Mouse (Mus musculus) forebrain, postnatal 0 days (tissue): ENCODE results near the gene BC030867. TPM values are rescaled to one million over a fixed set of nuclear protein-coding genes. Genes with fewer than 3 reads are reported as not detected.

Experiments used
- ATAC-seq: fragments of 200-750 bp; cut with Nextera tagmentation; 2 replicates; pipeline ENCODE4 v1.8.0; 2017; ENCODE audit warnings: mild to moderate bottlenecking, moderate library complexity
- DNase-seq: peaks from one replicate; pipeline ENCODE4 v3.0.0-alpha.2; 2015
- H3K27ac ChIP-seq: fragments of 300-500 bp; sonication (generic); 2 replicates; pipeline ENCODE4 v1.5.1; 2014; ENCODE audit warnings: low read depth, mild to moderate bottlenecking, antibody characterized with exemption, low read length, moderate library complexity, mixed read lengths
- H3K27me3 ChIP-seq: fragments of 300-500 bp; sonication (generic); 2 replicates; pipeline ENCODE4 v1.6.1; 2014; ENCODE audit warnings: mild to moderate bottlenecking, low read length, mixed read lengths; ENCODE audit not compliant: insufficient read depth
- H3K36me3 ChIP-seq: fragments of 300-500 bp; sonication (generic); 2 replicates; pipeline ENCODE4 v1.6.1; 2014; ENCODE audit warnings: mild to moderate bottlenecking, moderate library complexity; ENCODE audit not compliant: insufficient read depth
- H3K4me1 ChIP-seq: fragments of 300-500 bp; sonication (generic); 2 replicates; pipeline ENCODE4 v1.6.1; 2014; ENCODE audit warnings: antibody characterized with exemption; ENCODE audit not compliant: insufficient read depth
- H3K4me2 ChIP-seq: fragments of 300-500 bp; sonication (generic); 2 replicates; pipeline ENCODE4 v1.6.1; 2014; ENCODE audit warnings: low read depth, mild to moderate bottlenecking, moderate library complexity
- H3K4me3 ChIP-seq: fragments of 300-500 bp; sonication (generic); 2 replicates; pipeline ENCODE4 v1.5.1; 2014; ENCODE audit warnings: low read depth, low read length, mixed read lengths
- H3K9ac ChIP-seq: fragments of 300-500 bp; sonication (generic); 2 replicates; pipeline ENCODE4 v1.6.1; 2014; ENCODE audit warnings: mild to moderate bottlenecking
- H3K9me3 ChIP-seq: fragments of 300-500 bp; sonication (generic); 2 replicates; pipeline ENCODE4 v1.6.1; 2016; ENCODE audit warnings: low read length
- CTCF ChIP-seq: sonication (generic); IDR thresholded peaks from 2 replicates; pipeline ENCODE4 v1.5.1; 2016; ENCODE audit warnings: antibody characterized with exemption, control low read depth, low read depth
- WGBS: fragments of 180-500 bp; shearing (Covaris S2); extraction: QIAGEN DNeasy Blood & Tissue Kit; methylation state at CpG from one replicate; pipeline ENCODE4 v1.1.7; 2014; 5-methylcytosine and 5-hydroxymethylcytosine counted together
- polyA plus RNA-seq: library from polyadenylated mRNA; unstranded; fragments of >200 nt; fragmentation: Nextera tagmentation; extraction: Ambion mirVana; gene quantifications from 2 replicates; pipeline ENCODE4 v1.2.1, GENCODE M21; 2015
- total RNA-seq: library from RNA; depleted of rRNA; stranded (reverse); fragments of >200 nt; gene quantifications from 2 replicates; pipeline ENCODE4 v1.2.3, GENCODE M21; 2014; rRNA removed

BC030867 gene
- total RNA-seq (0.62 and 1.0 TPM in 2 replicates), polyA plus RNA-seq (1.5 and 1.6 TPM in 2 replicates)

DNA sequence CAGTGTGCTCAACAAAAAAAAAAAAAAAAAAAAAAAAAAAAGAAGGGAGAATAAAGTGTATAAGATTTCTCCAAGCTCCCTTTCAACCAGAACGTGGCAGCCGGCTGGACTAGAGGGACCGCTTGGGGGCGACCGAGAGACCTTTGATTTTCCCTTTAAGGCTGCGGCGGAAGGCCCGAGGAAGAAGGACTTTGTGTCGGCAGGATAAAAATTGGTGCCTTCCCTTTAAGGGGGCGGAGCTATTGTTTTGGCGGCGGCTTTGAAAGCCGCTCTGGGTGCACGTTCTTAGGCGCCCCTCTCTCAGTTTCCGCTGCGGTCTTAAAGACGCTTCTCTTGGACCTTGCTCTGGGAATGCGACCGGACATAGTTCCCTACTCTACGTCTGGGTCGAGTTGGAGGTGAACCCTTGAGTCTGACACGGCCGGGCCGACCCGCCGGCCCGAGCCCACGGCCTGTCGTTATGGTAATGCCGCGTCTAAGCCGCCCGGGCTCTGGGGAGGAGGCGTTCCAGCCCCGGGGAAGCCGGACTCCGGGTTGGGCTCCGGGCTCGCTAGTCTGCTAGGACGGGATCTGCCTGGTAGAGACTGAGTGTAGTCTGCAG, at the start of gene BC030867:
Gene BC030867 (plus strand): TSS at position 253 of the 601 bp plus-strand sequence.
- no peak within 1 kb of the TSS for H3K9ac ChIP-seq
- H3K9me3 ChIP-seq: no peaks in the 10 kb centered on the region
- 2% methylated on average over 41 of the region's 41 CpGs for WGBS
- H3K36me3 ChIP-seq: no peaks in the 10 kb centered on the region
- TF ChIP-seq CTCF: peak; percentile 80
- peak within 1 kb of the TSS; percentile 21; the same call in 1 of the 2 replicates for H3K27ac ChIP-seq
- peak within 1 kb of the TSS; percentile 44 for H3K4me3 ChIP-seq
- H3K27me3 ChIP-seq: no peaks in the 10 kb centered on the region
- peak; percentile 36; the same call in 1 of the 2 replicates for ATAC-seq
- H3K4me1 ChIP-seq: peaks cover 6% of the 10 kb centered on the region; the same call in 1 of the 2 replicates
- peak; percentile 98 for DNase-seq
- H3K4me2 ChIP-seq: peak within 1 kb of the TSS; percentile 92

DNA sequence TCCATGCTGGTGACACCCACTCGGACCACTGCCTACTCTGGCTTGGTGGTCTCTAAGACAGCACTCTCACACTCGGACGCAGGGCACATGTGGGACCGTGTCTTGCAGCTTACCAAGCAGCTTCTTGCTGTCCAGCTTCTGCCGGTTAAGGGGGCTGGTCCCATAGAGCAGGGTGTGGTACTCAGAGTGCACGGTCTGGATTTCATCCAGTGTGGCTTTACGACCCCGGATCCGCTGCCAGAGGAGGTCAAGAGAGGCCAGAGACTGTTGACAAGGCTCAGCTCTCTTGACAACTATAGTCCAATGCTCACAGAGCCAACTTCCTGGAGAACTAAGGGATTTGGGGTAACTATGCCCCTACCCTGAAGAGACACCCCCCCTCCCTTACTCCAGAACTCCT, 48.8 kb upstream of the BC030867 start:
- no peaks in the 10 kb centered on the region for H3K27me3 ChIP-seq
- no peak for TF ChIP-seq CTCF
- H3K4me2 ChIP-seq: no peak overlapping the region
- peaks cover 96% of the 10 kb centered on the region for H3K36me3 ChIP-seq
- ATAC-seq (no peak), DNase-seq (no peak)
- H3K9ac ChIP-seq: no peak overlapping the region
- 89% methylated on average over 9 of the region's 9 CpGs for WGBS
- no peak overlapping the region for H3K27ac ChIP-seq
- no peak overlapping the region for H3K4me3 ChIP-seq
- no peaks in the 10 kb centered on the region for H3K9me3 ChIP-seq
- H3K4me1 ChIP-seq: no peaks in the 10 kb centered on the region

DNA sequence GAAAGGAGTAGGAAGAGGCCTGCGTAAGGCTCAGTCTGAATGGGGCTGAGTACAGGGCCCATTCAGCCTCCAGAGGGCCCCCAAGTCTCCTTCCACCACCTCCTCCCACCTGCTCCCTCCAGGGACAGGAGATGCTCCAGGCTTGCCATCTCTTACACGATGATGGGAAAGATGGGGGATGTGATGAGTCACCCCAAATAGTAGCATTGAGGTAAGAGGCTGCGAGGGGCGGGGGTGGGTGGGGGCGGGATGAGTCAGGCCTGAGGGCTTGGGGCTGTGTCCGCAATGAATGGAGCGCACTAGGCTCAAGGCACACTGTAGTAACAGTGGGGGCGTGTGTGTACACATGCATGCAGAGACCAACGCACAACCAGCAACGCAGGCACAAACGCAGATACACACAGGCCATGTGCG, 47.3 kb upstream of the BC030867 start:
- Histone ChIP-seq H3K9me3 (no peaks in the 10 kb centered on the region), H3K4me3 (no peak overlapping the region), H3K4me1 (no peaks in the 10 kb centered on the region), H3K27me3 (no peaks in the 10 kb centered on the region), H3K27ac (no peak overlapping the region), H3K9ac (no peak overlapping the region), H3K36me3 (peaks cover 96% of the 10 kb centered on the region), H3K4me2 (no peak overlapping the region)
- WGBS: 77% methylated on average over 12 of the region's 12 CpGs
- peak; percentile 66; the same call in 1 of the 2 replicates for ATAC-seq
- no peak for DNase-seq
- peak; percentile 43; the same call in 1 of the 2 replicates for TF ChIP-seq CTCF

DNA sequence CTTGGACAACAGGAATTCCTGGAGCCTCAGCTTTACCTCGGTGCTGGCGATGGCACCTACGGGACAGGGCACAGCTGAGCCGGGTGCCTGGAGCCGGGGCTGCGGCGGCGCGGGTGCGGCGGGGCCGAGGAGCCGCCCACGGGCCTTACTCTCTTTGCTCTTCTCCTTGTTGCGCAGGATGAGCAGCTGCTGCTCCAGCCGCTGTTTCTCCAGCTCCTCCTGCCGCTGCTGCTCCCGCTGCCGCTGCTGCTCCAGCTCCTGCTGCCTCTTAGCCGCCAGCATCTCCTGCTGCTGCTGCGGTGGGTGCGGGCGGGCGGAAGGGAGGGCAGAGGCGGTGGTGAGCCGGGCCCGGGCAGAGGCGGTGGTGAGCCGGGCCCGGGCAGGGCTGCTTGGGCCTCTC, 42.2 kb upstream of the BC030867 start:
- no peak for TF ChIP-seq CTCF
- H3K4me3 ChIP-seq: no peak overlapping the region
- H3K9me3 ChIP-seq: no peaks in the 10 kb centered on the region
- DNase-seq: no peak
- no peak overlapping the region for H3K9ac ChIP-seq
- H3K36me3 ChIP-seq: peaks cover 45% of the 10 kb centered on the region
- 77% methylated on average over 30 of the region's 30 CpGs for WGBS
- peak overlapping the region; percentile 81; the same call in 1 of the 2 replicates for H3K27ac ChIP-seq
- no peaks in the 10 kb centered on the region for H3K27me3 ChIP-seq
- H3K4me1 ChIP-seq: peaks cover 16% of the 10 kb centered on the region
- no peak overlapping the region for H3K4me2 ChIP-seq
- no peak for ATAC-seq

DNA sequence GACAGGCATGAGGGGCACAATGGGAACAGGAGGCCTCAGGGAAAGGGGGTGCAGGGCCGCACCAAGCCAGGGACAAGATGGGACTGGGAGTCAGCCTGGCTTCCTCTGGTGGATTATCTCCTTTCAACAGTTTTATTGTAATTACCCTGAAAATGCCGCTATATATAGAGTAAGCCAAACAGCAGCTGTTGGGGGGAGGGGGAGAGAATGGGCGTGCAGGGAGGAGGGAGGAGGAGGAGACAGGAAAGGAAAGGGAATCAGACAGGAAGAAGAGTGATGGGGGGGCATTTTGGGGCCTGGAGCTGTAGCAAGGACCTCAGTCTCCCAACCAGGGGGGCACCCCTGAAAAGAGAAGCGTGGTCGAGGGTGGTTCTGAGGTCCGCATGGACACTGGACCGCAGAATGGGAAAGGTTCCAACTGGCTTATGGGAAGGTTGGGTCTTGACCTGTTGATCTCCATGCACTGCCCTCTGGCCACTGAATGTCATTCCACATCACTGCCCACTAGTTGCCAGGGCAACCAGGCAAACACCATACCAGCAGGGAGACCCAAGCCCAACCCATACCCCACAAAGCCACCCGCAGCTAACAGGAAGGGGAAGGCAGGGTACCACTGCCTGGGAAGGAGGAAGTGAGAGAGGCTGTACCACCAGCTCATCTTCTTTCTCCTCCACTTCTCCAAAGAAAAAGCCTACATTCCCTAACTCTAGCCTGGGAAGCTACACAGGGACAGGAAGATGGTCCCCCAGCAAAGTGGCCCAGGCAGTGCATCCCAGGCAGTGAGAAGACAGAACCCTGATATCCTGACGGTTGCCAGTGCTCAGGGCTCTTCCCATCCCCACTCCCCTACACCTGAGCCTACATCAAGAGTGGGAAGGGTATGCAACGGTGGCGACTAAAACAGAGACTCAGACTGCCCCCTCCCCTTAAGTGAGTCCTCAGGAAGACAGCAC, 40.6 kb upstream of the BC030867 start:
- Histone ChIP-seq H3K9ac (0 out of 2 replicates have a peak overlapping the region, but pooled peaks have one; percentile 22), H3K36me3 (peaks cover 35% of the 10 kb centered on the region), H3K4me2 (no peak overlapping the region), H3K27ac (peak overlapping the region; percentile 81), H3K27me3 (no peaks in the 10 kb centered on the region), H3K4me3 (no peak overlapping the region), H3K4me1 (peaks cover 22% of the 10 kb centered on the region), H3K9me3 (no peaks in the 10 kb centered on the region)
- WGBS: 38% methylated on average over 11 of the region's 11 CpGs
- TF ChIP-seq CTCF: no peak
- ATAC-seq (peak; percentile 77), DNase-seq (peak; percentile 73)

DNA sequence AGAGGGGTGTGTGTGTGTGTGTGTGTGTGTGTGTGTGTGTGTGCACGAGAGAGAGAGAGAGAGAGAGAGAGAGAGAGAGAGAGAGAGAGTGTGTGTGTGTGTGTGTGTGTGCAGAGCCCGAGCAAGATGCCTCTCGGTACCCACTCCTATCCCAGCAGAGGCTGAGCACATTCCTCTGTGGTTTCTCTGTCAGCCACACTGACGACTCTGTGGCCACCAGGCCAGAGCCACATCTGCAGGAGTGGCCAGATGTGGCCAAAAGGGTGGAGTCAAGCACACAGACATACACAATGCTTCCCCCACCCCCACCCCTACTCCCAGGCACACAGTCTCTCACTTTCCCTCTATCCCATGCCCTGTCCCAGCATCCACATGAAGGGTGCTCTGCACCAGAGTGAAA, 39.8 kb upstream of the BC030867 start:
- WGBS: 42% methylated on average over 3 of the region's 4 CpGs
- Histone ChIP-seq H3K4me1 (peaks cover 22% of the 10 kb centered on the region), H3K27ac (peak overlapping the region; percentile 81; the same call in 1 of the 2 replicates), H3K27me3 (no peaks in the 10 kb centered on the region), H3K4me2 (no peak overlapping the region), H3K9me3 (no peaks in the 10 kb centered on the region), H3K4me3 (no peak overlapping the region), H3K36me3 (peaks cover 31% of the 10 kb centered on the region), H3K9ac (no peak overlapping the region)
- TF ChIP-seq CTCF: no peak
- DNase-seq (no peak), ATAC-seq (no peak)
